Comparison of ENCODE assay signal across 20 mouse cellular contexts in genomic region chr4:127854776-127855409, GRCm38 (mm10).
"Had no signal": no experiment of that assay in that cellular context is flagged by ENCODE, and none has a peak within 500 bp of the region (broad histone marks: within the 10 kb centered on the region; RNA-seq: fewer than 3 reads in every experiment).

No protein-coding gene starts in this region.

- H3K4me2 ChIP-seq: limb, embryonic 13.5 days; liver, embryonic 12.5 days; liver, embryonic 15.5 days; lung, embryonic 15.5 days; neural tube, embryonic 12.5 days; neural tube, embryonic 15.5 days had no signal

- H3K36me3 ChIP-seq: limb, embryonic 10.5 days; limb, embryonic 13.5 days; liver, embryonic 12.5 days; liver, embryonic 15.5 days; lung, embryonic 15.5 days; midbrain, embryonic 10.5 days; neural tube, embryonic 12.5 days; neural tube, embryonic 15.5 days had no signal

- H3K4me1 ChIP-seq: limb, embryonic 10.5 days; limb, embryonic 13.5 days; liver, embryonic 12.5 days; liver, embryonic 15.5 days; lung, embryonic 15.5 days; megakaryocyte, embryonic 14.5 days; midbrain, embryonic 10.5 days; neural tube, embryonic 12.5 days; neural tube, embryonic 15.5 days had no signal

- H3K27me3 ChIP-seq: limb, embryonic 13.5 days; liver, embryonic 12.5 days; liver, embryonic 15.5 days; lung, embryonic 15.5 days; megakaryocyte, embryonic 14.5 days; neural tube, embryonic 12.5 days; neural tube, embryonic 15.5 days had no signal

- H3K9ac ChIP-seq: limb, embryonic 13.5 days; liver, embryonic 12.5 days; liver, embryonic 15.5 days; lung, embryonic 15.5 days; neural tube, embryonic 12.5 days; neural tube, embryonic 15.5 days had no signal

- H3K9me3 ChIP-seq: limb, embryonic 10.5 days; limb, embryonic 13.5 days; liver, embryonic 15.5 days; lung, embryonic 15.5 days; midbrain, embryonic 10.5 days; neural tube, embryonic 12.5 days; neural tube, embryonic 15.5 days had no signal

- DNase-seq: kidney, adult 18-20 months; kidney, adult 9 months; kidney, postnatal 14 days; kidney, postnatal 4 days; liver; lung, adult 18-20 months; lung, postnatal 10 days; lung, postnatal 36 days; midbrain, embryonic 14.5 days; thymus, adult 18-20 months; thymus, postnatal 36 days had no signal

- H3K4me3 ChIP-seq: limb, embryonic 10.5 days; limb, embryonic 13.5 days; liver, embryonic 12.5 days; liver, embryonic 15.5 days; lung, embryonic 15.5 days; midbrain, embryonic 10.5 days; neural tube, embryonic 12.5 days; neural tube, embryonic 15.5 days had no signal

- ATAC-seq: liver, embryonic 12.5 days had no signal

- H3K27ac ChIP-seq: limb, embryonic 10.5 days; limb, embryonic 13.5 days; liver, embryonic 12.5 days; liver, embryonic 15.5 days; lung, embryonic 15.5 days; midbrain, embryonic 10.5 days; neural tube, embryonic 12.5 days; neural tube, embryonic 15.5 days had no signal
